Mouse (Mus musculus) C2C12 (cell line): ENCODE measurements around the gene Immp2l. TPM values are rescaled to one million over a fixed set of nuclear protein-coding genes. Genes with fewer than 3 reads are reported as not detected.

Experiments used
- H3K27me3 ChIP-seq: one replicate; pipeline ENCODE4 v1.6.1; 2011; ENCODE audit not compliant: control insufficient read depth, insufficient read depth, insufficient read length
- H3K36me3 ChIP-seq: one replicate; pipeline ENCODE4 v1.6.1; 2011; ENCODE audit not compliant: control insufficient read depth, insufficient read depth
- H3K4me3 ChIP-seq: one replicate; pipeline ENCODE4 v1.5.1; 2011; ENCODE audit warnings: mild to moderate bottlenecking, control low read depth; ENCODE audit not compliant: poor library complexity, insufficient read depth, severe bottlenecking
- H3K79me2 ChIP-seq: one replicate; pipeline ENCODE4 v1.6.1; 2011; ENCODE audit not compliant: control insufficient read depth, insufficient read depth
- H3K79me3 ChIP-seq: one replicate; pipeline ENCODE4 v1.6.1; 2011; ENCODE audit warnings: low read depth, control low read depth
- H3ac ChIP-seq: one replicate; pipeline ENCODE3; 2011; ENCODE audit warnings: low read depth; ENCODE audit not compliant: control insufficient read depth, insufficient read length
- CEBPB ChIP-seq: IDR thresholded peaks from one replicate; pipeline ENCODE4 v1.6.1; 2011; ENCODE audit warnings: low read depth, mild to moderate bottlenecking, control low read depth, moderate library complexity
- CTCF ChIP-seq: IDR thresholded peaks from one replicate; pipeline ENCODE4 v1.5.1; 2011; ENCODE audit not compliant: control insufficient read depth, insufficient read depth, insufficient read length
- FOSL1 ChIP-seq: IDR thresholded peaks from one replicate; pipeline ENCODE4 v1.8.0; 2011; ENCODE audit warnings: mild to moderate bottlenecking, low read length; ENCODE audit not compliant: poor library complexity, insufficient read depth, severe bottlenecking
- MAX ChIP-seq: IDR thresholded peaks from one replicate; pipeline ENCODE4 v1.6.1; 2011; ENCODE audit warnings: mild to moderate bottlenecking, control low read depth
- MYOD1 ChIP-seq: IDR thresholded peaks from one replicate; pipeline ENCODE4 v1.6.1; 2011; ENCODE audit warnings: low read depth; ENCODE audit not compliant: control insufficient read depth, insufficient read length
- MYOG ChIP-seq: IDR thresholded peaks from one replicate; pipeline ENCODE4 v1.6.1; 2011; ENCODE audit not compliant: control insufficient read depth, insufficient read length; ENCODE audit errors: extremely low read depth
- USF1 ChIP-seq: IDR thresholded peaks from one replicate; pipeline ENCODE4 v1.6.1; 2011; ENCODE audit warnings: low read depth, mild to moderate bottlenecking, control low read depth, moderate library complexity
- polyA plus RNA-seq: library from polyadenylated mRNA; unstranded; fragments of >200 nt; fragmentation: generic; extraction: Trizol; gene quantifications from one replicate; pipeline ENCODE4 v1.2.1, GENCODE M21; 2012; ENCODE audit warnings: missing spikeins

Gene Immp2l
- polyA plus RNA-seq, 1 experiment = 6.2 TPM

DNA sequence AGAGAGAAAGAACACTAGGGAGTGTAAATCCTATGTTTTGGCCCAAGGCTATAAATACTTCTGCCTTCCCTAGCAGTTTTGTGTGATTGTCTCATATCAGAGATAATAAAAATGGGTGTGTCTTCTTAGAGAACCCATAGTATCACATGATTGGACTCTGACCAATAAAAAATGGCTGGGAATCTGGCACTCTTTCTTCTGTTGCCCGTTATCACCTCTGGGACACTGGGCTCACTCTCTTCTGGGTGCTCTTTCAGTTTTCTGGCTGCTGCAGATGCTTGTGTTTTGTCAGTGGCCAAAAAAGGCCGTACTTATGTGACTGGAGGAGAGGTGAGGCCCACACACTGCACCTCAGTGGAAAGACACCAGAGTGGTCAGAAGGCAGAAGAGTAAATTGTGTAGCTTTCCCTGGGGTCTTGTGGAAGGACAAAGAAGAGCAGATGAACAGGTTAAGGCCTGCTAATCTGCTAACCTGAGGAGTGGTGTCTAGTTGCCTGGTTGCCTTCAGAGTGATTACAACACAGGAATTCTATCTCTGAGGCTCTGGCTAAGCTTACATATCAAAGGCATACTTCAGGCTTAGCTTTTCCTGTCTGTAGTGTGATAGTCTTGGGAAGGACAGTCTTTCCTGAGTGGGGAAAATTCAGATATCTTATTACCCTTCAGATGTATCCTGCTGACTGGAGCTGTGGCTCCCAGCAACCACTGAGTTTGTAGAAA lies 60.6 kb downstream of the Immp2l start:
- Histone ChIP-seq H3K27me3 (no peaks in the 10 kb centered on the region), H3K4me3 (no peak overlapping the region), H3K79me3 (no peaks in the 10 kb centered on the region), H3K36me3 (no peaks in the 10 kb centered on the region), H3ac (no peak overlapping the region), H3K79me2 (no peaks in the 10 kb centered on the region)
- TF ChIP-seq MYOD1 = no peak
- TF ChIP-seq CEBPB = no peak
- no peak for TF ChIP-seq CTCF
- TF ChIP-seq MAX = no peak
- TF ChIP-seq FOSL1 = no peak
- no peak for TF ChIP-seq MYOG

DNA sequence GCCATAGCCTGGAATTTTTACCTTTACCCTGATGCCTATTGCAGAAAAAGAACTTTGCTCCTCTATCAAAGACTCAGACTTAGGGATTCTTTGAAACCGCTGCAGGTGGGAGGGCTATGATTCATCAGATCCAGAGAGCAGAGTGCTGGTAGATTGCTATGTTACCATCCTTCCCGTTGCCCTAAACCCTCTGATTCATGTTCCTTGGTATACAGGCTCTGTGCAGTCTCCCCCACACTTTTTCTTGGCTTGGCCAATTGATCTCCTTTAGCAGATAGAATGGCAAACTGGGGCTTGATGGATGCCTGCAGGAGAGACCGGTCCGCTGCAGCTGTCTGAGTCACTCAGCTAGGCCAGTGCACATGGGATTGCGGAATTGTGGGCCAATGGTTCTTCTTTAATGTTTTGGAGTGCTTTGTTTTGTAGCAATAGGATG lies 66.1 kb downstream of the Immp2l start:
- Histone ChIP-seq H3K36me3 (no peaks in the 10 kb centered on the region), H3K4me3 (no peak overlapping the region), H3K79me2 (no peaks in the 10 kb centered on the region), H3ac (no peak overlapping the region), H3K79me3 (no peaks in the 10 kb centered on the region), H3K27me3 (no peaks in the 10 kb centered on the region)
- TF ChIP-seq FOSL1 (peak; percentile 2), MYOG (no peak), CTCF (no peak), MYOD1 (peak; percentile 99), MAX (peak; percentile 78), CEBPB (peak; percentile 74), USF1 (no peak)

DNA sequence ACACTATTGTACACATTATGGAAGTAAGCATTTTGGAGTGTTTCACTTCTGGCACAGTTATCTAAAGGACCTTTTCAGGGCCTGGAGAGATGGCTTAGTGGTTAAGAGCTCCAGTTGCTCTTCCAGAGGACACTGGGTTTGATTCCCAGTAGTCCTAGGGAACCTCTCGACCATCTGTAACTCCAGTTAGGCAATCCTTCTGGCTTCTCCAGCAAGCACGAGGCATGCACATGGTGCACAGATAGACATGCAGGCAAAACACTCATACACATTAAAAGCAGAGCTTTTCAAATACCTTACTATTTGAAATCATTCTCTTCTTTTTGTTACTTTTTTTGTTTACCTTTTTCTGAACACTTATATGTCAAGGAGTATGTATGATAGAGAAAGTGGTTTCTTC lies 66.9 kb downstream of the Immp2l start:
- Histone ChIP-seq H3ac (no peak overlapping the region), H3K79me2 (no peaks in the 10 kb centered on the region), H3K36me3 (no peaks in the 10 kb centered on the region), H3K79me3 (no peaks in the 10 kb centered on the region), H3K4me3 (no peak overlapping the region), H3K27me3 (no peaks in the 10 kb centered on the region)
- TF ChIP-seq CTCF (no peak), MYOD1 (no peak), MYOG (no peak), FOSL1 (no peak), USF1 (no peak), CEBPB (no peak), MAX (no peak)

DNA sequence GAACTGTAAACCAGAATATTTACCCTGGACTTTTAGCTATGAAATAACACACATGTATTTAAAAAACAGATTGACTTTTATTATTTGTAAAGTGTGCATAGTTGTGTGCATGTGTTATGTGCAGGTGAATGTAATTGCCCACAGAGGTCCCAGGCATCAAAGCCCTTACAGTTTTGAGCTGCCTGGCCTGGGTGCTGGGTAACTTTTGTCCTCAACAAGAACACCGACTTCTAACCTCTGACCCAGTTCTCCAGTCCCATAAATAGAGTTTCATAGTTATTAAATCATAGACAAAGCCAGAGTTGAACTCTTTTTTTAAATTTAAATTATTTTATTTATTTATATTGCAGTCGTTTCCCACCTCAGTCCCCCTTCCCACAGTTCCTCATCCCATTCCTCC lies 67.4 kb downstream of the Immp2l start:
- H3K79me3 ChIP-seq = no peaks in the 10 kb centered on the region
- H3K36me3 ChIP-seq = no peaks in the 10 kb centered on the region
- H3K79me2 ChIP-seq = no peaks in the 10 kb centered on the region
- no peaks in the 10 kb centered on the region for H3K27me3 ChIP-seq
- TF ChIP-seq MYOG (no peak), CEBPB (no peak), MYOD1 (no peak), CTCF (no peak), MAX (no peak)
- H3K4me3 ChIP-seq = no peak overlapping the region
- H3ac ChIP-seq = no peak overlapping the region

DNA sequence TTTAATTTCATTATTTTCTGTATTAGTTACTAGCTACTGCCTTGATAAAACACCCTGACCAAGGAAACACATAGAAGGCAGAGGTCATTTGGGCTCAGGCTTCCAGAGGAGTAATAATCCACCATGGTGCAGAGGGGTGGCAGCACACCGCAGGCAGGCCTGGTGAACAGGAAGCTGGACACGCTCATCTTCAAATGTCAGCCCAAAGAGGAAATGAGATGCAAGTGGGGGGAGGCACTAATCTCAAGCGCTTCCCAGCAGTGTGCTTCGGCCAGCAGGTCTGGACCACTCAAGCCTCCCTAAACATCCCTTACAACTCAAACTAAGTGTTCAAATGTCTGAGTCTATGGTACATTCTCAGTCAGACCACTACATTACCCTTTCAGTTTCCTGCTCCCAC lies 72.2 kb downstream of the Immp2l start:
- Histone ChIP-seq H3ac (no peak overlapping the region), H3K4me3 (no peak overlapping the region), H3K36me3 (no peaks in the 10 kb centered on the region), H3K79me2 (no peaks in the 10 kb centered on the region), H3K27me3 (no peaks in the 10 kb centered on the region), H3K79me3 (no peaks in the 10 kb centered on the region)
- TF ChIP-seq CTCF (no peak), USF1 (no peak), CEBPB (no peak), FOSL1 (no peak), MYOG (no peak), MAX (no peak), MYOD1 (no peak)

DNA sequence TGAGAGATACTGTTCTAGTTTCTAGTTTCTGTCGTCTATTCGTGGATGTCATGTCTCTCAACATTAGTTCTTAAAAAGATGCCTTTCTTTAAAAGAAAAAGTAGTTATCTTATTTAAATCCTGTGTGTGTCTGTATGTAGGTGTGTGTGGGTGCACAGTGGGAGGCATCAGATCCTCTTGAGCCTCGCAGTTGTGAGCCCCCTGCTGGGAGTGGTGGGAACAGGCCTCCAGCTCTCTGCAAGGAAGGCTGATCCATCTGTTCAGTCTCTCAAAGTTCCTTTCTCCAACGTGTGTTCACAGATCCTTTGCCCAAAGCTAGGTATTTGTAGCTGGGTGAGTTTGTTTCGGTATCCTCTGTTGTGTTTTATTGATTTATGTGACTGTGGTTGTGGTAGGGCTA lies 73.5 kb downstream of the Immp2l start:
- no peak overlapping the region for H3K4me3 ChIP-seq
- H3K79me2 ChIP-seq = no peaks in the 10 kb centered on the region
- no peak for TF ChIP-seq MYOG
- peak; percentile 64 for TF ChIP-seq CTCF
- no peaks in the 10 kb centered on the region for H3K36me3 ChIP-seq
- no peak overlapping the region for H3ac ChIP-seq
- no peaks in the 10 kb centered on the region for H3K27me3 ChIP-seq
- H3K79me3 ChIP-seq = no peaks in the 10 kb centered on the region
